Mouse (Mus musculus) liver, embryonic 11.5 days (tissue): ENCODE measurements around the gene Sparcl1. TPM values are rescaled to one million over a fixed set of nuclear protein-coding genes. Genes with fewer than 3 reads are reported as not detected.
A peak's percentile ranks its signal among the peaks of the same experiment; 100 is the strongest.

Experiments used
- ATAC-seq: fragments of 200-750 bp; cut with Nextera tagmentation; replicated peaks from 2 replicates; pipeline ENCODE4 v1.8.0; 2017; ENCODE audit warnings: moderate number of reproducible peaks, mild to moderate bottlenecking, moderate TSS enrichment, moderate library complexity; ENCODE audit not compliant: low FRiP score
- DNase-seq: peaks from one replicate; pipeline ENCODE4 v3.0.0-alpha.2; 2017; ENCODE audit warnings: low spot score
- H3K27ac ChIP-seq: fragments of 300-500 bp; sonication (generic); 2 replicates; pipeline ENCODE4 v1.5.1; 2014; ENCODE audit warnings: mild to moderate bottlenecking, low read depth, low read length, control low read depth
- H3K27me3 ChIP-seq: fragments of 300-500 bp; sonication (generic); replicated peaks from 2 replicates; pipeline ENCODE4 v1.6.1; 2014; ENCODE audit warnings: low read length, mixed read lengths; ENCODE audit not compliant: control insufficient read depth, insufficient read depth
- H3K36me3 ChIP-seq: fragments of 300-500 bp; sonication (generic); 2 replicates; pipeline ENCODE4 v1.6.1; 2014; ENCODE audit warnings: mild to moderate bottlenecking, low read length, moderate library complexity, mixed read lengths; ENCODE audit not compliant: control insufficient read depth, insufficient read depth
- H3K4me1 ChIP-seq: fragments of 300-500 bp; sonication (generic); replicated peaks from 2 replicates; pipeline ENCODE4 v1.6.1; 2014; ENCODE audit warnings: low read length, mixed read lengths; ENCODE audit not compliant: control insufficient read depth, insufficient read depth
- H3K4me2 ChIP-seq: fragments of 300-500 bp; sonication (generic); 2 replicates; pipeline ENCODE4 v1.6.1; 2014; ENCODE audit warnings: mild to moderate bottlenecking, control low read depth, moderate library complexity
- H3K4me3 ChIP-seq: fragments of 300-500 bp; sonication (generic); 2 replicates; pipeline ENCODE4 v1.5.1; 2014; ENCODE audit warnings: low read depth, low read length, control low read depth
- H3K9ac ChIP-seq: fragments of 300-500 bp; sonication (generic); 2 replicates; pipeline ENCODE4 v1.6.1; 2014; ENCODE audit warnings: low read depth, low read length, control low read depth
- H3K9me3 ChIP-seq: fragments of 300-500 bp; sonication (generic); 2 replicates; pipeline ENCODE4 v1.6.1; 2016; ENCODE audit warnings: low read length, inconsistent platforms, mixed read lengths; ENCODE audit not compliant: control insufficient read depth
- WGBS: fragments of 180-500 bp; shearing (Covaris S2); extraction: QIAGEN DNeasy Blood & Tissue Kit; methylation state at CpG from one replicate; pipeline ENCODE4 v1.1.7; 2014; 5-methylcytosine and 5-hydroxymethylcytosine counted together
- microRNA-seq: library from miRNA; unstranded; fragments of <30 nt; microRNA quantifications from one replicate; pipeline ENCODE4, GENCODE M21; 2017; ENCODE audit warnings: borderline number of aligned reads
- polyA plus RNA-seq: library from polyadenylated mRNA; unstranded; fragments of >200 nt; fragmentation: Nextera tagmentation; extraction: Ambion mirVana; gene quantifications from 2 replicates; pipeline ENCODE4 v1.2.1, GENCODE M21; 2014

Sparcl1 gene
- polyA plus RNA-seq, 1 experiment from 2014 or later = 5.6 TPM

DNA sequence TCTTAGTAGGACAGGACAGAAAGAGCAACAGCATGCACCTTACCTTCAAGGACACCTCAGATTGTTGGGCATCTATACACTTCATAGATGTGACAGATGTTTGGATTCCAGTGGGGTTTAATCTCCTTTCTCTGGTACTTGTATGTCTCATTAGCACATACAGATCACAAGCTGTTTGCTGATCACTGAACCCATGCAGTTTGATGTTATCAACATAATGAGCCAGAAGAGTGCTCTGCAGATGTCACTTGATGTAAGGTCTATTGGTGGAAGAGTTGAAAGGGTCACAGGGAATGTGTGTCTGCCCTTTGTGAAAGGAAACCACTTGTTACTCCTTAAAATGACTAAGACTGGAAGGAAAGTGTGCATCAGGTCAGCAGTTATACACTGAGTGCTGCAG lies 78.5 kb downstream of the Sparcl1 start:
- ATAC-seq = no peak
- DNase-seq = peak; percentile 15
- Histone ChIP-seq H3K27ac (no peak overlapping the region), H3K4me3 (no peak overlapping the region), H3K27me3 (no peaks in the 10 kb centered on the region), H3K4me2 (no peak overlapping the region), H3K36me3 (no peaks in the 10 kb centered on the region), H3K4me1 (0 out of 2 replicates have a peak, but pooled peaks cover 4% of the 10 kb centered on the region), H3K9ac (no peak overlapping the region), H3K9me3 (no peaks in the 10 kb centered on the region)

GRCm38 (mm10) chr5:104032434-104033097 lies 81.0 kb downstream of the Sparcl1 start:
- 87% methylated on average over 2 of the region's 2 CpGs for WGBS
- H3K36me3 ChIP-seq = no peaks in the 10 kb centered on the region
- ATAC-seq = no peak
- H3K4me2 ChIP-seq = no peak overlapping the region
- no peak for DNase-seq
- no peak overlapping the region for H3K9ac ChIP-seq
- no peaks in the 10 kb centered on the region for H3K9me3 ChIP-seq
- H3K4me3 ChIP-seq = no peak overlapping the region
- no peak overlapping the region for H3K27ac ChIP-seq
- 0 out of 2 replicates have a peak, but pooled peaks cover 4% of the 10 kb centered on the region for H3K4me1 ChIP-seq
- no peaks in the 10 kb centered on the region for H3K27me3 ChIP-seq

Small RNA genes lying within 50 kb of the gene (microRNA-seq; reads per million reads assigned to microRNA genes)
- 5.3 reads per million, percentile 13 among the genes with 10 or more reads in this experiment for gene Mir5619

Other genes starting within 250 kb of the Sparcl1 start
- gene Klhl8, start 202.5 kb downstream of the Sparcl1 start, polyA plus RNA-seq = 4.1 and 4.5 TPM in 2 replicates
- gene Hsd17b13, start 136.3 kb downstream of the Sparcl1 start, polyA plus RNA-seq = 0.32 TPM in 1 of 2 replicates, not detected in the other
- 1.7 and 2.5 TPM in 2 replicates for gene Hsd17b11, start 91.8 kb downstream of the Sparcl1 start, polyA plus RNA-seq
- gene Nudt9, start 67.4 kb downstream of the Sparcl1 start, polyA plus RNA-seq = 103 and 110 TPM in 2 replicates
- not detected in 2 replicates for gene Gm17660, start 36.1 kb downstream of the Sparcl1 start, polyA plus RNA-seq
- not detected in 2 replicates for gene Dspp, start 57.0 kb upstream of the Sparcl1 start, polyA plus RNA-seq
- 0.05 and 0.23 TPM in 2 replicates for gene Dmp1, start 88.9 kb upstream of the Sparcl1 start, polyA plus RNA-seq
- not detected in 2 replicates for gene Ibsp, start 185.4 kb upstream of the Sparcl1 start, polyA plus RNA-seq
- gene Mepe, start 211.6 kb upstream of the Sparcl1 start, polyA plus RNA-seq = not detected in 2 replicates